Mouse (Mus musculus): ENCODE data around the gene Ntrk2.

GRCm38 (mm10) chr13:59052188-59052587 is 245.8 kb downstream of the Ntrk2 start:
- TF ChIP-seq CTCF (IDR thresholded peaks at IDR 0.05; ENCODE audit: extremely low read depth, insufficient read depth, low read length) (no peak), POLR2A (IDR thresholded peaks at IDR 0.05; ENCODE audit: extremely low read depth, insufficient read depth, low read length) (no peak)
